Mouse (Mus musculus): ENCODE data around the gene Hoxb3.

DNA sequence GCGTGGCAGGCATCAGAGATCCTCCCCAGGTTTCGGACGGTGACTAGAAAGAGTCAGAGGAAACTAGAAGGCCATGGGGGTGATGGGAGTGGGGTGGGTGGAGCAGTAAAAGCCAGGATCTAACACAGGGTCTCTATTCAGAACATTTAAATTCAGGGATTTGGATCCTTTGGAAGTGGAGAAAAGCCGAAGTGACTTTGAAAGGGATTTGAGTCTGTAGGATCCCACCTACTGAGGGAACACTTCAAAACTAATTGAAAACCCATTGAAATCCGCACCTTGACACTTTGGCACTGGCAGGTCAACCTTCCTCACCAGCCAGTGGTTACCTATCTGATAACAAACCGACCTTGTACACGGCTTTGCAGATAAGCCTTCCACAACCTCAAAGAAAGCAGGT lies 51.7 kb downstream of the Hoxb3 start:
- TF ChIP-seq POLR2A (IDR thresholded peaks at IDR 0.05; ENCODE audit: extremely low read depth, insufficient read depth, low read length): no peak
- TF ChIP-seq CTCF (IDR thresholded peaks at IDR 0.05; ENCODE audit: extremely low read depth, insufficient read depth, low read length): no peak
